Mouse (Mus musculus) adrenal gland, postnatal 36 days (tissue): ENCODE data around the gene Gstm3. TPM values are rescaled to one million over a fixed set of nuclear protein-coding genes. Genes with fewer than 3 reads are reported as not detected.

ENCODE experiments used
- DNase-seq, 2 experiments: peaks; one replicate each; pipeline ENCODE4 v3.0.0; 2021; ENCODE audit warnings: mixed read lengths in 1 of 2
- total RNA-seq, 2 experiments: library from RNA; stranded (reverse); gene quantifications; 2 replicates each; pipeline ENCODE4 v1.2.3; 2021

Gene Gstm3
- total RNA-seq, 2 experiments from 2014 or later = not detected

- DNase-seq = no peak
Measured at GRCm38 (mm10) chr3:107928691-107929090, 40.4 kb downstream of the Gstm3 start.

- peak; percentile 51 to 63 for DNase-seq
Measured at GRCm38 (mm10) chr3:107927841-107928240, 41.2 kb downstream of the Gstm3 start.

GRCm38 (mm10) chr3:107925335-107925734 is 43.7 kb downstream of the Gstm3 start:
- no peak for DNase-seq

- no peak for DNase-seq
Measured at GRCm38 (mm10) chr3:107920348-107920747, 48.7 kb downstream of the Gstm3 start.

- DNase-seq = peak; percentile 37 to 63
Measured at GRCm38 (mm10) chr3:107917783-107918408, 51.2 kb downstream of the Gstm3 start.

GRCm38 (mm10) chr3:107917097-107917496 is 52.0 kb downstream of the Gstm3 start:
- DNase-seq = no peak

GRCm38 (mm10) chr3:107916674-107917073 is 52.4 kb downstream of the Gstm3 start:
- DNase-seq = no peak

Other genes starting within 250 kb of the Gstm3 start
- gene Csf1, start 208.8 kb downstream of the Gstm3 start, total RNA-seq = 10 to 100 TPM; 14.2 to 27.4 TPM
- gene Eps8l3, start 92.1 kb downstream of the Gstm3 start, total RNA-seq = not detected
- 10 to 100 TPM; 28.9 to 43.7 TPM for gene Gstm5, start 73.5 kb downstream of the Gstm3 start, total RNA-seq
- gene Gstm7, start 37.5 kb downstream of the Gstm3 start, total RNA-seq = 100 to 1,000 TPM; 143 to 157 TPM
- 1 to 10 TPM; 4.3 to 6.0 TPM for gene Gstm6, start 25.5 kb downstream of the Gstm3 start, total RNA-seq
- 100 to 1,000 TPM; 143 to 261 TPM for gene Gstm2, start 17.2 kb upstream of the Gstm3 start, total RNA-seq
- 100 to 1,000 TPM; 325 to 425 TPM for gene Gstm1, start 48.7 kb upstream of the Gstm3 start, total RNA-seq
- gene Gstm4, start 75.6 kb upstream of the Gstm3 start, total RNA-seq = 10 to 100 TPM; 12.0 to 19.0 TPM
- gene Ampd2, start 117.4 kb upstream of the Gstm3 start, total RNA-seq = 100 to 1,000 TPM; 133 to 143 TPM
- 10 to 100 TPM; 11.5 to 14.7 TPM for gene Gnat2, start 123.5 kb upstream of the Gstm3 start, total RNA-seq
- gene Gnai3, start 176.9 kb upstream of the Gstm3 start, total RNA-seq = 100 to 1,000 TPM; 159 to 181 TPM
- gene Gpr61, start 185.6 kb upstream of the Gstm3 start, total RNA-seq = under 1 TPM; 0.13 to 0.16 TPM
- 10 to 100 TPM; 20.0 to 22.3 TPM for gene Amigo1, start 217.1 kb upstream of the Gstm3 start, total RNA-seq
- gene Cyb561d1, start 231.9 kb upstream of the Gstm3 start, total RNA-seq = 1 to 10 TPM; 6.5 to 7.7 TPM
- gene Atxn7l2, start 241.7 kb upstream of the Gstm3 start, total RNA-seq = 1 to 10 TPM; 7.6 to 9.7 TPM